Mouse (Mus musculus): ENCODE data around the gene Tcp11.

- TF ChIP-seq CTCF (IDR thresholded peaks at IDR 0.05; ENCODE audit: insufficient read depth, low read depth, low read length) = no peak
- no peak for TF ChIP-seq POLR2A (IDR thresholded peaks at IDR 0.05; ENCODE audit: insufficient read depth, low read depth, low read length)
Observed at GRCm38 (mm10) chr17:28062710-28063109, 17.7 kb downstream of the Tcp11 start.

All from olfactory bulb, adult 2 months (tissue).